Mouse (Mus musculus) C2C12 (cell line): ENCODE results near the gene Grk2.

Source experiments
- CEBPB ChIP-seq: IDR thresholded peaks from one replicate; pipeline ENCODE4 v1.6.1; 2011; ENCODE audit warnings: low read depth, mild to moderate bottlenecking, control low read depth, moderate library complexity
- CTCF ChIP-seq: IDR thresholded peaks from one replicate; pipeline ENCODE4 v1.5.1; 2011; ENCODE audit not compliant: control insufficient read depth, insufficient read depth, insufficient read length
- FOSL1 ChIP-seq: IDR thresholded peaks from one replicate; pipeline ENCODE4 v1.8.0; 2011; ENCODE audit warnings: mild to moderate bottlenecking, low read length; ENCODE audit not compliant: poor library complexity, insufficient read depth, severe bottlenecking
- MAX ChIP-seq: IDR thresholded peaks from one replicate; pipeline ENCODE4 v1.6.1; 2011; ENCODE audit warnings: mild to moderate bottlenecking, control low read depth
- MYOD1 ChIP-seq: IDR thresholded peaks from one replicate; pipeline ENCODE4 v1.6.1; 2011; ENCODE audit warnings: low read depth; ENCODE audit not compliant: control insufficient read depth, insufficient read length
- MYOG ChIP-seq: IDR thresholded peaks from one replicate; pipeline ENCODE4 v1.6.1; 2011; ENCODE audit not compliant: control insufficient read depth, insufficient read length; ENCODE audit errors: extremely low read depth
- USF1 ChIP-seq: IDR thresholded peaks from one replicate; pipeline ENCODE4 v1.6.1; 2011; ENCODE audit warnings: low read depth, mild to moderate bottlenecking, control low read depth, moderate library complexity

DNA sequence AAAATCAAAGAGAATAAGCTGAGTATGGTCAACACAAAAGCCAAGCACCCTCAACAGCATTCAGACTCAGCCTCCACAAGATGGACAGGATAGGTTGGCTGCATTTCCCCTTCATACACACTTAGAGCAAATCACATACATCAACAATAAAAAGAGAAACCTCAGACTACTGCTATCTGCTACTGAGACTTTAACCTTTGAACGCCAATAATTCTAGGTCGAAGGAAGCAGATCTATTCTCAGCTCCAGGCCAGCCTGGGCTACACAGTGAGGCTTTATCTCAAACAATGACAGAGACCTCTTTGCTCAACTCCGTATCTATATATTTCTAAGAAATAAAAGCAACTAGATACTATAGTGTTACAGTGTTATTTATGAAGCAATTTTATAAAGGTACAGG, 25.3 kb upstream of the Grk2 start:
- no peak for TF ChIP-seq CTCF
- no peak for TF ChIP-seq MAX
- TF ChIP-seq MYOG: no peak
- TF ChIP-seq USF1: no peak
- no peak for TF ChIP-seq MYOD1
- no peak for TF ChIP-seq CEBPB
- no peak for TF ChIP-seq FOSL1
